Mouse (Mus musculus): ENCODE results near the gene Eif3l. TPM values are rescaled to one million over a fixed set of nuclear protein-coding genes. Genes with fewer than 3 reads are reported as not detected.
A peak's percentile ranks its signal among the peaks of the same experiment; 100 is the strongest.
"Not testable (repeated sequence)": the region's sequence is repeated elsewhere in the genome, so short reads cannot be mapped to it uniquely, and the experiment has no call there.

The Eif3l gene
- polyA plus RNA-seq (2012; rRNA removed), result 125 and 145 TPM in 2 replicates

GRCm38 (mm10) chr15:79074913-79075532 lies at the start of gene Eif3l:
Gene Eif3l (plus strand): TSS chr15:79075179.
- DNase-seq (ENCODE audit: low spot score), result peak; percentile 75

GRCm38 (mm10) chr15:79025687-79026308 lies 49.2 kb upstream of the Eif3l start:
- no peak for DNase-seq (ENCODE audit: low spot score)

GRCm38 (mm10) chr15:79026511-79027290 lies 48.3 kb upstream of the Eif3l start:
- DNase-seq (ENCODE audit: low spot score), result no peak

GRCm38 (mm10) chr15:79027291-79028205 lies 47.4 kb upstream of the Eif3l start:
- DNase-seq (ENCODE audit: low spot score), result no peak

- peak; percentile 98 for DNase-seq (ENCODE audit: low spot score)
Measured at GRCm38 (mm10) chr15:79028237-79028738, 46.7 kb upstream of the Eif3l start, which contains the start of gene H1f0. Gene H1f0 (plus strand): TSS chr15:79028450.

GRCm38 (mm10) chr15:79028823-79029484 lies 46.0 kb upstream of the Eif3l start:
- DNase-seq (ENCODE audit: low spot score), result no peak

- DNase-seq (ENCODE audit: low spot score), result no peak
Measured at GRCm38 (mm10) chr15:79029519-79030241, 45.3 kb upstream of the Eif3l start.

- DNase-seq (ENCODE audit: low spot score), result peak; percentile 71
Measured at GRCm38 (mm10) chr15:79030551-79031435, 44.2 kb upstream of the Eif3l start.

GRCm38 (mm10) chr15:79031908-79032307 lies 43.1 kb upstream of the Eif3l start:
- not testable (repeated sequence) for DNase-seq (ENCODE audit: low spot score)

- peak; percentile 62 for DNase-seq (ENCODE audit: low spot score)
Measured at GRCm38 (mm10) chr15:79037913-79038328, 37.1 kb upstream of the Eif3l start.

- DNase-seq (ENCODE audit: low spot score), result no peak
Measured at GRCm38 (mm10) chr15:79038331-79038730, 36.6 kb upstream of the Eif3l start.

GRCm38 (mm10) chr15:79038853-79039252 lies 36.1 kb upstream of the Eif3l start:
- peak; percentile 51 for DNase-seq (ENCODE audit: low spot score)

- DNase-seq (ENCODE audit: low spot score), result no peak
Measured at GRCm38 (mm10) chr15:79040501-79041416, 34.2 kb upstream of the Eif3l start.

GRCm38 (mm10) chr15:79041585-79041984 lies 33.4 kb upstream of the Eif3l start, which contains the start of gene Galr3:
Gene Galr3 (plus strand): TSS chr15:79041885.
- DNase-seq (ENCODE audit: low spot score), result no peak

GRCm38 (mm10) chr15:79042721-79043491 lies 32.1 kb upstream of the Eif3l start:
- DNase-seq (ENCODE audit: low spot score), result no peak

GRCm38 (mm10) chr15:79044837-79045236 lies 30.1 kb upstream of the Eif3l start:
- no peak for DNase-seq (ENCODE audit: low spot score)

GRCm38 (mm10) chr15:79048186-79048585 lies 26.8 kb upstream of the Eif3l start:
- no peak for DNase-seq (ENCODE audit: low spot score)
